Mouse (Mus musculus): ENCODE data around the gene Mapk1. TPM values are rescaled to one million over a fixed set of nuclear protein-coding genes. Genes with fewer than 3 reads are reported as not detected.

Mapk1 gene
- polyA plus RNA-seq, 1 experiment = 296 TPM

DNA sequence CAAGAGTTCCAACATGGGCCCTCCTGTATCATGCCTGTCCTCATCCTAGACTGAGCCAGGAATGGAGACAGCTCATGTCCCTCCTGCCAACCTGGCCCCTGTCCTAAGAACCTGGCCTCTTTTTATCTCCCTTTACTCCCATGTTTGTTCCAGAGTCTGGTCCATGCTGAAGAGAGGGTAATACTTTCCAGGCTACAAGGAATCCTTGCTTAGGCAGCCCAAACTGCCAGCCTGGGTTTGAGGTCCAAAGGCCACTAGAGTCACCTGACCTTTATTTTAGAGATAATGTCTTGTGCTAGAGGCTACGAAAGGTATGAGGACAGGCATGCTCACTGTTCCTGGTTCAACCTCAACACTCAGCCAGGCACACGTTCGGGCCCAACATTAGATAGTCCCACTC, 113.8 kb downstream of the Mapk1 start:
- TF ChIP-seq POLR2A (IDR thresholded peaks at IDR 0.05; ENCODE audit: extremely low read depth, insufficient read depth, low read length) = no peak
- no peak for TF ChIP-seq CTCF (IDR thresholded peaks at IDR 0.05; ENCODE audit: extremely low read depth, insufficient read depth, low read length)
- no peak overlapping the region for H3K27ac ChIP-seq (ENCODE audit: insufficient read depth, low read length)
- H3K4me3 ChIP-seq (ENCODE audit: insufficient read depth, low read length) = no peak overlapping the region
- H3K4me1 ChIP-seq (ENCODE audit: control insufficient read depth, insufficient read depth, low read length) = no peaks in the 10 kb centered on the region

Other genes with a start within 250 kb of the Mapk1 start
- gene Spag6l, start 153.9 kb upstream of the Mapk1 start, polyA plus RNA-seq (2012; rRNA removed) = 4.0 and 4.9 TPM in 2 replicates
- gene Igll1, start 119.4 kb upstream of the Mapk1 start, polyA plus RNA-seq (2012; rRNA removed) = not detected in 2 replicates
- 81.7 and 86.5 TPM in 2 replicates for gene Top3b, start 112.6 kb upstream of the Mapk1 start, polyA plus RNA-seq (2012; rRNA removed)
- 0.38 and 0.47 TPM in 2 replicates for gene Vpreb1, start 112.5 kb upstream of the Mapk1 start, polyA plus RNA-seq (2012; rRNA removed)
- 41.7 and 43.9 TPM in 2 replicates for gene Ppm1f, start 86.9 kb upstream of the Mapk1 start, polyA plus RNA-seq (2012; rRNA removed)
- 32.6 and 33.0 TPM in 2 replicates for gene Ypel1, start 86.3 kb downstream of the Mapk1 start, polyA plus RNA-seq (2012; rRNA removed)
- gene Ppil2, start 127.9 kb downstream of the Mapk1 start, polyA plus RNA-seq (2012; rRNA removed) = 108 and 114 TPM in 2 replicates
- 1.8 and 2.5 TPM in 2 replicates for gene 2610318N02Rik, start 141.8 kb downstream of the Mapk1 start, polyA plus RNA-seq (2012; rRNA removed)
- 16.7 and 18.4 TPM in 2 replicates for gene Sdf2l1, start 149.0 kb downstream of the Mapk1 start, polyA plus RNA-seq (2012; rRNA removed)
- 30.5 and 30.6 TPM in 2 replicates for gene Ydjc, start 161.2 kb downstream of the Mapk1 start, polyA plus RNA-seq (2012; rRNA removed)
- gene Ccdc116, start 163.8 kb downstream of the Mapk1 start, polyA plus RNA-seq (2012; rRNA removed) = 5.6 and 6.3 TPM in 2 replicates
- gene Ube2l3, start 219.3 kb downstream of the Mapk1 start, polyA plus RNA-seq (2012; rRNA removed) = 124 and 129 TPM in 2 replicates
- 0.63 and 1.0 TPM in 2 replicates for gene Rimbp3, start 225.2 kb downstream of the Mapk1 start, polyA plus RNA-seq (2012; rRNA removed)